Mouse (Mus musculus) midbrain, embryonic 12.5 days (tissue): Measurements from ENCODE around the gene Stox2. TPM values are rescaled to one million over a fixed set of nuclear protein-coding genes. Genes with fewer than 3 reads are reported as not detected.
A peak's percentile ranks its signal among the peaks of the same experiment; 100 is the strongest.

Source experiments
- ATAC-seq: fragments of 200-750 bp; cut with Nextera tagmentation; 2 replicates; pipeline ENCODE4 v1.8.0; 2017; ENCODE audit warnings: low read depth, moderate TSS enrichment, moderate library complexity; ENCODE audit not compliant: low FRiP score
- H3K27ac ChIP-seq: fragments of 300-500 bp; sonication (generic); replicated peaks from 2 replicates; pipeline ENCODE4 v1.5.1; 2016; ENCODE audit warnings: mild to moderate bottlenecking
- H3K27me3 ChIP-seq: fragments of 300-500 bp; sonication (generic); 2 replicates; pipeline ENCODE4 v1.6.1; 2016; ENCODE audit warnings: mild to moderate bottlenecking
- H3K36me3 ChIP-seq: fragments of 300-500 bp; sonication (generic); 2 replicates; pipeline ENCODE4 v1.6.1; 2016
- H3K4me1 ChIP-seq: fragments of 300-500 bp; sonication (generic); 2 replicates; pipeline ENCODE4 v1.6.1; 2016
- H3K4me2 ChIP-seq: fragments of 300-500 bp; sonication (generic); replicated peaks from 2 replicates; pipeline ENCODE4 v1.6.1; 2016; ENCODE audit warnings: mild to moderate bottlenecking, moderate library complexity
- H3K4me3 ChIP-seq: fragments of 300-500 bp; sonication (generic); 2 replicates; pipeline ENCODE4 v1.5.1; 2016; ENCODE audit warnings: mild to moderate bottlenecking
- H3K9ac ChIP-seq: fragments of 300-500 bp; sonication (generic); replicated peaks from 2 replicates; pipeline ENCODE4 v1.6.1; 2016; ENCODE audit warnings: mild to moderate bottlenecking, moderate library complexity
- H3K9me3 ChIP-seq: fragments of 300-500 bp; sonication (generic); 2 replicates; pipeline ENCODE4 v1.6.1; 2016; ENCODE audit warnings: mild to moderate bottlenecking
- WGBS: fragments of 180-500 bp; shearing (Covaris S2); methylation state at CpG from one replicate; pipeline ENCODE4 v1.1.7; 2016; 5-methylcytosine and 5-hydroxymethylcytosine counted together
- polyA plus RNA-seq: library from polyadenylated mRNA; unstranded; fragments of >200 nt; fragmentation: Nextera tagmentation; extraction: Ambion mirVana; gene quantifications from 2 replicates; pipeline ENCODE4 v1.2.1, GENCODE M21; 2016

The Stox2 gene
- polyA plus RNA-seq, 1 experiment from 2014 or later: 53.6 TPM

- WGBS: 3% methylated on average over 2 of the region's 2 CpGs
- H3K4me3 ChIP-seq: no peak overlapping the region
- peaks cover 5% of the 10 kb centered on the region; the same call in 1 of the 2 replicates for H3K27me3 ChIP-seq
- no peaks in the 10 kb centered on the region for H3K36me3 ChIP-seq
- H3K27ac ChIP-seq: no peak overlapping the region
- no peak overlapping the region for H3K9ac ChIP-seq
- ATAC-seq: no peak
- no peaks in the 10 kb centered on the region for H3K9me3 ChIP-seq
- no peak overlapping the region for H3K4me2 ChIP-seq
- peaks cover 14% of the 10 kb centered on the region for H3K4me1 ChIP-seq
Measured at GRCm38 (mm10) chr8:47320707-47321106, 125.5 kb downstream of the Stox2 start.

DNA sequence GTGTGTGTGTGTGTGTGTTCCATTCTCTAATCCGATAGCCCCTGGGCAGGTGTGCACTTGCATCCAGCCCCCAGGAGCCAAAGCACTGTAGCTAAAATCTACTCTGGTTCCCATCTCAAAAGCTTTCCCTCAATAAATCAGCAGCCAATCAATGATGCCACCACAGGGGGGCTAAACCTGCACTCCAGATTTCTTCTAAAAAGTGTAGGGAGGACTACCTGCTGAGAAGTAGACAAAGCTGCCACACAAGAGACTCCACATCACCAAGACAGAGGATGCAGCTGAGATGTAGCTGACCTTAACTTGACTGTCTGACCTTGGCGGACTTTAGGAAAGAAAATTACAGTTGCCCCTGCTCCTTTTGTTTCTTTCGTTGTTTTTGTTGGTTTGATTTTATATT is 127.7 kb downstream of the Stox2 start:
- Histone ChIP-seq H3K9ac (no peak overlapping the region), H3K27ac (no peak overlapping the region), H3K27me3 (peaks cover 5% of the 10 kb centered on the region; the same call in 1 of the 2 replicates), H3K4me2 (no peak overlapping the region), H3K4me1 (peaks cover 9% of the 10 kb centered on the region), H3K9me3 (no peaks in the 10 kb centered on the region), H3K36me3 (no peaks in the 10 kb centered on the region), H3K4me3 (no peak overlapping the region)
- no peak for ATAC-seq
- 90% methylated on average over 3 of the region's 3 CpGs for WGBS

GRCm38 (mm10) chr8:47308176-47308575 is 138.0 kb downstream of the Stox2 start:
- Histone ChIP-seq H3K4me2 (no peak overlapping the region), H3K9ac (no peak overlapping the region), H3K27ac (no peak overlapping the region), H3K9me3 (no peaks in the 10 kb centered on the region), H3K27me3 (no peaks in the 10 kb centered on the region; the same call in 1 of the 2 replicates), H3K4me1 (no peaks in the 10 kb centered on the region), H3K36me3 (no peaks in the 10 kb centered on the region), H3K4me3 (no peak overlapping the region)
- WGBS: 91% methylated on average over 6 of the region's 6 CpGs
- ATAC-seq: no peak

DNA sequence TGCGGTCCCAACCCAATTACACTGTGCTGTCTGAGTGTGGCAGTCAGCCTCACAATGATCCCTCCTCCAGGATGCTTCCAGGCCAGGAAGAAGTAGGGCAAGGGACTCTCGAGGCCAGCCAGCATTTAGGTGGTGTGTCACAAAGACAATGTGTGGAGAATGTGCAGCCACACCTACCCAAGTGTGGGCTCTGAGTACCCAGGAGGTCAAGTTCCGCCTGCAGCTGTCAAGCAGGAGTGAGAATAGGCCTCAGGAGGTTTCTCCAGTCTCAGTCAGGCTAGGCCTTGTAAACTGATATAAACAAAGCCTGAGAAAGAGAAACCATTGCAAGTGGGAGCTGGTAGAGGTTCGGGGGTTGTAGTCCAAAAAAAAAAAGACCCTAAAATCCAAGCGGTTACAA is 139.8 kb downstream of the Stox2 start:
- Histone ChIP-seq H3K27ac (no peak overlapping the region), H3K27me3 (no peaks in the 10 kb centered on the region; the same call in 1 of the 2 replicates), H3K9me3 (no peaks in the 10 kb centered on the region), H3K4me2 (no peak overlapping the region), H3K4me1 (no peaks in the 10 kb centered on the region), H3K36me3 (no peaks in the 10 kb centered on the region), H3K9ac (no peak overlapping the region), H3K4me3 (no peak overlapping the region)
- ATAC-seq: no peak
- 82% methylated on average over 5 of the region's 5 CpGs for WGBS

DNA sequence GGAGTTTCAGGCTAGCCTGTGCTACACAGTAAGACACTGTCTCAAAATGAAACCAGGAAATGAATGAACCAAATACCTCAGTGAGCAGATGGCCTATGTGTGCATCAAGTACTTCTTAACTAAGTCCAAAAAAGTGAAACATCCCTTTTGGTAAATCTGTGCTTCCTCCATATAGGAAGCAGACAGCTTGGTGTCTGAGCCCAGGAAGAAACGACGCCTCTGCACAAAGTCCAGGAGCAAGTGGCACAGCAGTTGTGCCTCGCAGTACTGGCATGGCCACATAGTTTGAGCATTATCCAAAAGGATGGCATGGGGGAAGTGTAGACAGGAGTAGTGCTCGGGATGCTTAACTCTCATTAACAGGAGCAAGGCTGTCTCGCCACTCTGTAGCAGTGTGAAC is 140.3 kb downstream of the Stox2 start:
- Histone ChIP-seq H3K27ac (no peak overlapping the region), H3K9ac (no peak overlapping the region), H3K4me1 (no peaks in the 10 kb centered on the region), H3K27me3 (no peaks in the 10 kb centered on the region; the same call in 1 of the 2 replicates), H3K4me2 (no peak overlapping the region), H3K36me3 (no peaks in the 10 kb centered on the region), H3K9me3 (no peaks in the 10 kb centered on the region), H3K4me3 (no peak overlapping the region)
- WGBS: 93% methylated on average over 5 of the region's 5 CpGs
- no peak for ATAC-seq

DNA sequence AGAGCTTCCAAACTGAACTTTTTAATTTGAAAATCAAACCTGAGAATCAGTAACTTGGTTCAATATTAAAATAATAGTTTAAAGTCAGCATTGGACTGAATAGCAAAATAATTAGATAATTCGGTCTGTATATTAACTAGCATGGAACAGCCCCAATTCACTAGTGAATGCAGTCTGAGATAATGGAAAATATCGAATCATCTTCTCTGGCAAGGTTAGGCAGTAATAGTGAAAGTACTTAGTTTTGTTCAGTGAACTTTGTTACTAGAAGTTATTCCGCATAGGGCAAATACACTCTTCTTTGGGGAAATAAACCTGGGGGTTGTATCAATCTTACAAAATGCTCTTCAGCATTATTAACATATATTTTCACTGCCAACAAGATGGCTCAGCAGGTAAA is 147.7 kb downstream of the Stox2 start:
- H3K9me3 ChIP-seq: no peaks in the 10 kb centered on the region
- H3K4me2 ChIP-seq: no peak overlapping the region
- H3K27ac ChIP-seq: no peak overlapping the region
- H3K4me3 ChIP-seq: no peak overlapping the region
- no peaks in the 10 kb centered on the region for H3K27me3 ChIP-seq
- no peaks in the 10 kb centered on the region for H3K36me3 ChIP-seq
- no peak for ATAC-seq
- no peak overlapping the region for H3K9ac ChIP-seq
- H3K4me1 ChIP-seq: no peaks in the 10 kb centered on the region
- 91% methylated on average over 3 of the region's 3 CpGs for WGBS

GRCm38 (mm10) chr8:47289641-47290040 is 156.5 kb downstream of the Stox2 start:
- H3K4me3 ChIP-seq: peak overlapping the region; percentile 98
- no peaks in the 10 kb centered on the region for H3K9me3 ChIP-seq
- peak overlapping the region; percentile 99 for H3K27ac ChIP-seq
- no peak for ATAC-seq
- no peaks in the 10 kb centered on the region for H3K27me3 ChIP-seq
- peak overlapping the region; percentile 99; the same call in 1 of the 2 replicates for H3K9ac ChIP-seq
- H3K36me3 ChIP-seq: no peaks in the 10 kb centered on the region
- H3K4me1 ChIP-seq: peaks cover 29% of the 10 kb centered on the region
- WGBS: 4% methylated on average over 6 of the region's 6 CpGs
- H3K4me2 ChIP-seq: peak overlapping the region; percentile 90

DNA sequence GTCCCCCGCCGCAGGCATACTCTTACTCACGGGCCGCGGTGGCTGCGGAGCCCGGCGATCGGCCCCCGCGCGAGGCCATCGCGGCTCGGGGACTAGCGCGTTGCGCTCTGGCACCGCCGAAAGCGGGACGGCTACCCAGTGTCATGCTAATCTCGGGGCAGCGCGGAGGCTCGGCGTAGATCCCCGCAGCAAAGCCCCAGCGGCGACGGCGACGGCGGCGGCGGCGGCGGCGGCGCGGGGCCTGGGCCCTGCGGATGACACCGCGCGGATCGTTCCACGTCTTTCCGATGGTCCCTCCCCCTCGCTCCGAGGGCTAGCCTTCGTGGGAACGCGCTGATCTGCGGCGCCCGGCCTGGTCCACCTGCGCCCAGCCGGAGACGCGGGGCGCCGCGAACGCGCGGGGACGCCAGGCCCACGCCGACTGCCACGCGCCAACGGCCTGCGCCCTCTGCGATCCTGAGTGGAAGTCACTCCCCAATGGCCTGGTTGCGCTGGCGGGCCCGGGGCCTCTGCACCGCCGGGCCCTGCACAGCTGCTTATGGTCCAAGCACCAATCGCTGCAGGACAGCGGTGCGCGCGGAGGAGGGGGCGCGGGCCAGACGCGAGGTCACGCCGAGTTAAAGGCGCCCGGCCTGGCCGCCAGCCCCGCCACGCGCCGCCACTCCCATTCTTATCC is 157.2 kb downstream of the Stox2 start:
- H3K4me1 ChIP-seq: peaks cover 36% of the 10 kb centered on the region
- peak; percentile 84 for ATAC-seq
- peak overlapping the region; percentile 98 for H3K4me3 ChIP-seq
- peak overlapping the region; percentile 99 for H3K9ac ChIP-seq
- H3K27ac ChIP-seq: peak overlapping the region; percentile 99
- WGBS: under 1% methylated on average over 84 of the region's 97 CpGs
- peak overlapping the region; percentile 90 for H3K4me2 ChIP-seq
- H3K36me3 ChIP-seq: no peaks in the 10 kb centered on the region
- no peaks in the 10 kb centered on the region for H3K27me3 ChIP-seq
- H3K9me3 ChIP-seq: no peaks in the 10 kb centered on the region

DNA sequence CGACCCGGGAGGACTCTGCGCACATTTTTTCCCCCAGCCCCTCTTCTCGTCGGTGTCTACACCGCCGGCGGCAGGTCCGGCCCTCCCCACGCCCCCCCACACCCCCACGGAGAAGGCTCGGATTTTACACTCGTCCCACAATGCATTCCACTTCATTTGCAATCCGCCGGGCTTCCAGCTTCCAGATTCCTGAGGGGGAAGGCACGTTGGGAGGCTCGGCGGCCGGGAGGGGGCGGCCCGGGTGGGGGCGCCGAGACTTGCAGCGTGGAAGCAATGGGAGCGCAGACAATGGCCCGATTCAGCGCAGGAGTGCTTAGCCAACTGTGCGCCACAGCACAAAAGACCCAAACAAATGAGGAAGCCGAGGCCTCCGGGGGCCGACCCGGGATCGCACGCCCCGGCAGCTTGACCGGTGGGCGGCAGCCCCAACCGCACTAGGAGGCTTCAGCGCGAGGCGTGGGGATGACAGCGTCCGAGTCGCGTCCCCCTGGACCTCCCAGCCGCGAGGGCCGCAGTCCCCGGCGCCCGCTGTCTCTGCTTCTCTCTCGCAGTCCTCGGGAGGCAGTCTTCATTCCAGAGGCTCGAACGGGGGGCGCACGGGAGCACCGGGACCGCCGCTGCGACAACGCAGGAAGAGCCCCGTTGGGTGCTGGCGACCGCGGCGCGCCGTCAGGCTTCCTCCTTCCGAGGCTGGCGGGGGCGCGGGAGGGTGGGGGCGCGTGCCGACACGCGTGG is 157.9 kb downstream of the Stox2 start:
- peak overlapping the region; percentile 99 for H3K9ac ChIP-seq
- no peaks in the 10 kb centered on the region for H3K36me3 ChIP-seq
- ATAC-seq: peak; percentile 52
- no peaks in the 10 kb centered on the region for H3K27me3 ChIP-seq
- peak overlapping the region; percentile 98 for H3K4me3 ChIP-seq
- peaks cover 42% of the 10 kb centered on the region for H3K4me1 ChIP-seq
- H3K27ac ChIP-seq: peak overlapping the region; percentile 99
- WGBS: under 1% methylated on average over 55 of the region's 78 CpGs
- peak overlapping the region; percentile 90 for H3K4me2 ChIP-seq
- no peaks in the 10 kb centered on the region for H3K9me3 ChIP-seq

- Histone ChIP-seq H3K27ac (peak overlapping the region; percentile 99), H3K9me3 (no peaks in the 10 kb centered on the region), H3K9ac (peak overlapping the region; percentile 99), H3K4me3 (peak overlapping the region; percentile 98), H3K36me3 (no peaks in the 10 kb centered on the region), H3K27me3 (no peaks in the 10 kb centered on the region), H3K4me2 (peak overlapping the region; percentile 90), H3K4me1 (peaks cover 48% of the 10 kb centered on the region)
- ATAC-seq: peak; percentile 24
- under 1% methylated on average over 33 of the region's 33 CpGs for WGBS
Measured at GRCm38 (mm10) chr8:47287641-47288130, 158.5 kb downstream of the Stox2 start.

- no peaks in the 10 kb centered on the region for H3K36me3 ChIP-seq
- peak overlapping the region; percentile 99 for H3K9ac ChIP-seq
- H3K9me3 ChIP-seq: no peaks in the 10 kb centered on the region
- peak overlapping the region; percentile 99 for H3K27ac ChIP-seq
- peak overlapping the region; percentile 90 for H3K4me2 ChIP-seq
- H3K4me1 ChIP-seq: peaks cover 53% of the 10 kb centered on the region
- under 1% methylated on average over 16 of the region's 16 CpGs for WGBS
- ATAC-seq: 0 out of 2 replicates have a peak, but pooled peaks have one; percentile 5
- peak overlapping the region; percentile 98 for H3K4me3 ChIP-seq
- no peaks in the 10 kb centered on the region for H3K27me3 ChIP-seq
Measured at GRCm38 (mm10) chr8:47287201-47287621, 159.0 kb downstream of the Stox2 start.

- Histone ChIP-seq H3K4me2 (peak overlapping the region; percentile 90), H3K36me3 (no peaks in the 10 kb centered on the region), H3K27me3 (no peaks in the 10 kb centered on the region), H3K9me3 (no peaks in the 10 kb centered on the region), H3K4me3 (peak overlapping the region; percentile 98), H3K9ac (peak overlapping the region; percentile 99), H3K4me1 (peaks cover 62% of the 10 kb centered on the region), H3K27ac (peak overlapping the region; percentile 99)
- WGBS: 44% methylated on average over 12 of the region's 12 CpGs
- ATAC-seq: no peak
Measured at GRCm38 (mm10) chr8:47286081-47286700, 160.0 kb downstream of the Stox2 start.
